Mouse (Mus musculus): ENCODE measurements at regions not wholly inside any gene's neighbourhood (a gene's known extent, or its start where the extent isn't known, plus 50 kb on each side); places are given as distances from the start of the nearest gene placed in this dataset.
A peak's percentile ranks its signal among the peaks of the same experiment; 100 is the strongest.
"Not testable (repeated sequence)": the region's sequence is repeated elsewhere in the genome, so short reads cannot be mapped to it uniquely, and the experiment has no call there.

DNA sequence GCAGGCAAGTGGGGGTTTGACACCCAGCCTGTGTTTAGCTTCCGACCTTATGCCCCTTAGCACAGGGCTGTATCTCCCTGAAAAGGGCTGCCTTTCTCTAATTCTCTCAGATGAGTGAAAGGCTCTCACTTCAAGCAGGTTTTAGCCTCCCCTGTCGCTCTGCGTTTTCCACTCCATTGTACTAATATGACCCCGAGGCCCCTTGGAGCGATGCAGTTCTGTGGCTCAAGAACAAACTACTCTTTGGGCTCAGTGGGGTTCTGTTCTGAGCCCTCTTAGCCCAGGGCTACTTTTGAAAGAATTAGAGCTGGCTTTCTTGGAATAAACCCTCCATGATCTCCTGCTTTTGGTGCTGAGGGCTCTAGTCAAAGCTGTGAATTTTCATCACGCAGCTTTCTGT, 53.4 kb upstream of the Castor2 start:
- no peak for DNase-seq

DNA sequence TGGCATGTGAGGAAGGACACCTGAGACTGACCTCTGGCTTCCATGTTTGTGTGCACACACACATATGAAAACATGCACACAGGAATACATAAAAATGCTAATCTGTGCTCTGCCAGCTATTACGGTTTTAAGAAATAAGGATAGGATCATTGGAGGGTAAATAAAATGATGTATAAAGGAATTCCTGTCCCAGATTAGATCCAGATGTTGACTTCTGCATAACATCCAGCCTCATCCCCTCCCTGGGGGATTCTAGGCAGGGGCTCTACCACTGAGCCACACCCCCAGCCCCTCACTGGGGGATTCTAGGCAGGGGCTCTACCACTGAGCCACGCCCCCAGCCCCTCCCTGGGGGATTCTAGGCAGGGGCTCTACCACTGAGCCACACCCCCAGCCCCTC, 56.6 kb upstream of the Castor2 start:
- DNase-seq, result not testable (repeated sequence)

DNA sequence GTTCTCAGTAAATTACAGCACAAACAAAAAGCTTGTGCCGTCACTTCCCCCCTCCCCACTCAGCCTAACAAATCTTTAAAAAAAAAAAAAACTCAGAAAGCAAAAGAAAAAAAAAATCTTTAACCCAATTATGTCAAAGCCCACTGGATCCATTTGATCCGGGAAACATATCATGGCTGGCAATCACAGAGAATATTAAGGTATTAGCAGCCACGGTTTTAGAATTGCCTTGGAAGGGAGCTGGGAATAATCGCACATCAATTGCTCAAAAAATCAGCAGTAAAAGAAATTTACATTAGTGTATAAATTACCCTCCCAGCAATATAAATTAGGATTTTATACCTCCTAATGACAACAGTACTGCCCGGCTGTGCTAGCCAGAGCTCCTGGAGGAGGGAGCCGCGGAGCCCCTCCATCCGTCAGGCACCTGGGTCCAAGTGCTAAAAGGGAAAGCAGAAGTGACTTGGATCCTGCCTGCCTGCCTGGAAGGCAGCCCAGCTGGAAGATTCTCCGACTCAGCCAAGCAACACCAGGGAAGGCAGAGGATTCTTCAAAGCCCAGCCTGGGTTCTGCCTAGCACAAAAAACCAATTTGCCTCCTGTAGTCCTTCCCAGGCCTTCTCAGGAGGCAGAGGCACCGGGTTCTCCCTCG, 72.1 kb upstream of the Castor2 start:
- no peak for DNase-seq

DNA sequence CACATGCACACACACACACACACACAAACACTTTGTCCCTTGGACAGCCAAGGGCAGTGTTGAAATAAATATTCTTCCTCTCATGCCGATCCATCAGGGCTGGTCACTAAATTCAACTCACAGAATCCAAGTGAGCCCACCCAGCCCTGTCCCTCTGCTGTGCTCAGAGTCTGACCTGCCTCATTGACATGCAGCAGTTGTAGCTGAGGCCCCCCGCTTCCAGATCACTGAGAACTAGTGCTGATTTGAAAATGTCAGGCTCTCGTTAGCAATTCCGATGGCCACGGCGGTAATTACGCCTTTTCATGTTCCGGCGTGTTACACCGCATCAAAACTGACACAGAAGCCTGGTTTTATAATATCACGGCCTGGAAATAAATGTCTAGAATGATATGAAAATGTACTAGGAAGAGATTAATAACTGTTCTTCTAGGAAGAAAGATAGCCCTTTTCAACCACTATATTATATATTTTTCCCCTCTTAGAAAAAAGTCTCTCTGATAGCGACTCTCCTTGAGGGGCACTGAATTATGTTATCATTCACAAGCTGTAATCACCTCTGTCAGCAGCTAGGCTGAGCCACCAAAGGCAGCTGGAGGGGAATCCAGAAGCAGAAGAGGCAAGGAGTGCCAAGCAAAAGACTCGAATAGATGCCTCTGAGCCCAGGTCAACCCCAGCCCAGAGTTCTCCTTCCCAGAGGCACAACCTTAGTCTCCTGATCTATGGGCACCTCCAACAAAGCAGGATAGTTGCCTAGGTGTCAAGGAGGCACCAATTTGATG, 79.7 kb upstream of the Castor2 start:
- DNase-seq, result no peak

DNA sequence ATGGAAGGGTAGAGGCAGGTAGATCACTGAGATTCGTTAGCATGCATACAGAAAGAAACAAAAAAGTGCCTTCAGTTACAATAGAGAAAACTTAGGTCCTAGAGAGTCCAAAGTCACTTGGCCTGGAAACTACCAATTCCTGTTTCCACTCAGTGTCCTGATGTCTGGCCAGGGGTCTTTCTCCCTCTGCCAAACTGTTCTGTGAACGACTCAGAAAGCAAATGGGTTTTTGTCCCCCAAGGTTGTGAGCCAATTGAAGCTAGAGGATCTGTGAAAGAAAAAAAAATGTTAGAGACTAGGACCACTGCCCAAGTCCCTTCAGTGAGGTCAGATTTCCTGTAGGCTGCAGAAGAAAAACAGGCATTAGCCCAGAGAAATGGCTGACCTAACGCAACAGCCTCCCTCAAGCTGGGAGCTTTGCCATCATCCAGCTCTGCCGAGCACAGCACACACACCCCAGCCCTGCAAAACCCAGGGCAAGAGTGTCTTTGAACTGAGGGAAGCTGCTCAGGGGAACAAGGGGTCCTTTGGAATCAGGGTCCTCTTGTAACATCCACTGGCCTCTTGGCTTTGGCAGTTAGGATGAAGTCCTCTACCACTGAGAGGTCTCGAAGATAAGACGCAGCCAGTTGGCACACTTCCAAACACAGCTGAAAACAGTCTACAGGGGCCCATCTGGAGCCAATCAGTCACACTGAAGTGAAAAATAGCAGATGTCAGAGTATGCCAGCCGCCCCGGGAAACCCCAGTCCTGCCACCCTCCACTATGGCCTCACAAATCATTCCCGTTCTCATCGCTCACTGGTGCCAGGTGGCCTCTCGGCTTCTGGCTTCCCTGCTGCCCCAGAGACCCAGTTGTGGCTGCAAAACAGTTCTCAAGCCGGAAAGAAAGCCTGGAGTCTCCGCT, 85.0 kb upstream of the Castor2 start:
- peak; percentile 43 for DNase-seq

DNA sequence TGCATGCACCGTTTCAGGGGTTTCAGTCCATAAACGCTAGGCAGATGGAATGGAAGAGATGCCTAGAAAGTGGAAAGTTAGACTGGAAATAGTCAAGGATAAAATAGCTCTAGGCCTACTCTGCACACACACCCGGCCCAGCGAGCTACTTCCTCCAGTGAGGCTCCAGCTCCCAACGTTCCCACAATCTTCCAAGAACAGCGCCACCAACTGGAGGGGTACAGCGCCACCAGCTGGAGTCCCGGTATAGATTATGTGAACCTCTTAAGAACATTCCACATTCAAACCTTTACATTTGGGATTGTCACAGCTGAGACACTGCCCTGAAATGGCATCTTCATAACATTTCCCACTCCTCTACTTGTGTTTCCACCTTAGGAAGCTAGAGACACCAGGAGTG, 86.3 kb upstream of the Castor2 start:
- no peak for DNase-seq

DNA sequence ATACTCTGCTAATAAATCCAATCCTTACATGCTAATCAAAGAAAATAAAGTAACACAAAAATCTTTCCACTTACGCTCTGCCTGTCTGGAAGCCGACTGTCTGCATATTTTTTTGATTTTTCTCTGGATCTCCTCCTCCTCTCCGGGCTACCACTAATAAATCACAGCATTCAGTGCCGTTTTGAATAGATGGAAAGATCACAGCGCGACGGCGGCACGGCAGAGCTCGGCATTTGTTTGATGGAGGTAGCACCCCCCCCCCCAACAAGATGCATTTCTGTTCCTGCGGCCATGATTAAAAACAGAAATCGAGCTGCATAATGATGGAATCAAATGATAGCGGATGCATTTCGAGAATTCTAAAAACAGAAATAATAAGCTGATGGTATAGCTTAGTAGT, 89.7 kb upstream of the Castor2 start:
- DNase-seq, result no peak

DNA sequence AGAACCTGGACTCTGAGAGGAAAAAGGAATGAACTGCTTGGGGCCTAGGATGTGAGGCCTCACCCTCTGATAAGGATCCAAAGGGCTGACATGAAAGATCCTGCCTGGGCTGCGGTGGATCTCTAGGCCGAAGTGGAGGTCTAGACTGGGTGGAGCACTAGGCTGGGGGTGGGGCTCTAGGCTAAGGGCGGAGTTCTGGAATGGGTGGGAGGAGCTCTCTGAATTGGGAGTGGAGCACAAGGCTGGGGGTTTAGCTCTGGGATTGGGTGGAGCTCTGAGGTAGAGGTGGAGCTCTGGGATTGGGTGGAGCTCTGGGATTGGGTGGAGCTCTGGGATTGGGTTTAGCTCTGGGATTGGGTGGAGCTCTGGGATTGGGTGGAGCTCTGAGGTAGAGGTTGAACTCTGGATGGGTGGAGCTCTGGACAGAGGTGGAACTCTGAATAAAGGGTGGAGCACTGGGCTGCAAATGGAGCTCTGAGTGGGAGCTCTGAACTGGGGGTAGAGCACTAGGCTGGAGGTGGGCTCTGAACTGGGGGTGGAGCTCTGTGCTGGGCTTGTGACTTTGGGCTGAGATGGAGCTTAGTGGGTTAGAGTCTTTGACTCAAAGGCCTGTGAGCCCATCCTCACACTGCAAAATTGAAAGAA, 92.3 kb upstream of the Castor2 start:
- DNase-seq, result no peak

DNA sequence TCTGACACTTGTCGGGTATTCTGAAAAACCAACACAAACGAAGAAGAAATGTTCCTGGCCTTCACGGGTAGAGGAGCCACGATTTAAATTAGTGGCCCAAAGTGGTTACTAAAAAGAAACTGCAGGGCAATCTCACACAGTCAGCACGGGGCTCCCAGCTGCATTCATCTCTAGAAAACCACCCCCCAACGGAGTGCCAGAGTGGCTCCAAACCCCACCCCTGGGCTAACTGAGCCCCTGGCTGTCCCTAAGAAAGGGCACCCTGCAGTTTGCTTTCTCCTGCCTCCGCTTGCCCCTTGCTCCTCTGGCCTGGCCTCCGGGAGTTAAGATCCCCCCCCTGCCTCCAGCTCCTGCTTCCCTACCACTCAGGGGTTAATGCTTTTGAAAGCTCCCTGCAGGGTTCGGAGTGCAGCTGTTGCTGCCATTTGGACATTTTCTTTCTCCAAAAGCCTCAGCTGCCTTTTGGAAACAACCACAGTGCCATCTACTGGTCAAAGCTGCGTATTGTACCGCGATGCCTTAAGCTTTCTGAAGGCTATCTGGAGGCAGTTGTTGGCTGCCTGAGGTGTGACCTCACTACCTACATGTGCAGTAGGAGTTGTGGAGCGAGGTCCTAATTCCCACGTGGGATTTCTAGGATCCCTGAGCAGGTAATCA, 92.9 kb upstream of the Castor2 start:
- peak; percentile 44 for DNase-seq

DNA sequence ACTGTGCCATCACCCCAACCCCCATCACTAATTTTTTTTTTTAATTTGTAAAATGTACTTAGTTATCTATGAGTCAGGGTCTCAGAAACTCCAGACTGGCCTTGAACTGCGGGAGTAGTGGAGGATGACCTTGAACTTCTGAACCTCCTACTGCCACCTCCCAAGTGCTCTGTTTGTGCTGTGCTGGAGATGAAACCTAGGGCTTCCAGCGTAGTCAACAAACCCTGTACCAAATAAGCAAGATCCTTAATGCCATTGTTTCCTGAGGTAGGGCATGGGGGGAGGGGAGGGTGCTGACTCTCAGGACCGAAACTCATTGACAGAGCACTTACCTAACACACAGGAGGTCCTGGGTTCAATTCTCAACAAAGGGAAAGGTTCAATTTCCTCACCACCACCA, 93.5 kb upstream of the Castor2 start:
- DNase-seq, result no peak

DNA sequence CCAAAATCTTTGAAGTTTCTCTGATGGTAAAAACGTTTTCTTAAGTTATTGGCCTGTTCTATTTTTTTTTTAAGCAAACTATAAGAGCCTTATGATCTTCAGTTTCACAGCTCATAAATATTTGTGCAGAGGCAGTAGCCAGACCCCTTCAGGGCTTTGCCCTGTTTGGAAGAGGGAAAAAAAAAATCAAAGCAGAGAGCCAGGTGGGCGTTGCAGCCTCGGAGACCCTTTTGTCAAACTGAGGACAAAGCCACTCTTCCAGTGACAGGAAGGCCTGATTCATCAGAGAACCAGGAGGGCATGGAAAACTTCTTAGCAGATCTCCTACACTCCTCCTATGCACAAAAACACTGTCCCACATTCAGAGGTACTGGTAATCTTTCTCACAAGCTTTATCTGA, 99.4 kb upstream of the Castor2 start:
- no peak for DNase-seq

DNA sequence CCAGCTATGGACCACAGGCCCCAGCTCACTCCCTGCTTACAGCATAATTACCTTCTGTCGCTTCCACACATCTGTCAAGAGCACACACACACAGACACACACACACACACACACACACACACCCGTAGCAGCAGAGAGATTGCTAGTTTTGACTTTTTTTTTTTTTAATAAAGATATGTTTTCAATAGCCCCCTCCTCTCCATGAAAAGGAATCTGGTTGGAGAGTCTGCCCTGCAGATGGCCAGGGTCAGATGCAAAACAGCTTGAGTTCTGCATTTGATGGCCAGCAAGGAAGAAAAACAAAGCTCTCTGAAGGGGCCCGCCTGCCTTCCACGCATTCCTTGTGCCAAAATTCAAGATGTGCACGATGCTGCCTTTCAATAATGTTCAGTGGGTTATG, 99.8 kb upstream of the Castor2 start:
- no peak for DNase-seq

DNA sequence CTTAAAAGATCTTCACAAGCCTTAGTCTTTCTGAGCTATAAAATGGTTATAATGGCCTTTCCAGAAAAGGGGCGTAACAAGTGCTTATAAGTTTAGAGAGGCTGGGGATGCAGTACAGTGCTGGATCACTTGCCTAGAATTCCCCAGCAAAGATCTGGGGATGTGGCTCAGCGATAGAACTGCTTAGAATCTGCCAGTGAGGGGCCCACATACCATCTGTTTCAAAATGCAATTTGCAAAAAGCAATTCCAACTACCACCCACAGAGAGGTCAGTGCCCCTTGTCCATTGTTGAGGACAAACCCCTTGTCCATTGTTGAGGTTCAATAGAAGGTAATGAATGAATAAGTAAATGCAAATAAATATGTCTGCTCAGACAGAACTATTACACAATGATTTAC, 107.5 kb upstream of the Castor2 start:
- DNase-seq, result no peak

DNA sequence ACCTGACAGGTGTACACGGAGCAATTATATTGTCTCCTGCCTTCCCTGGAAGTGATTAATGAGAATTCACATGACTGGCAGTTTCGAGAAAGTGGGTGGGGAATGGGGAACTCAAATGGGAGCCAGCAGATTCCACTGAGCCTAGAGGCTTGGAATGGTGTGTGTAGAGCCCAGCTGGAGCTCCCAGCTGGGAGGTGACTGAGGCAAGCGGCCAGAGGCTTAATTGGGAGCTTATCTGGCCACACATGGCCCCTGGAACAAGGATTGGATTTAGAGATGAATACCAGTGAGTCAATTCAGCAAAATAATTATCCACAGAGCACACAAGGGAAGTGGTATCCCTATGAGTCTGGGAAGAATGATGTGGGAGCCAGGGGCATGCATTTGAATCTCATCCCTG, 108.0 kb upstream of the Castor2 start:
- no peak for DNase-seq

DNA sequence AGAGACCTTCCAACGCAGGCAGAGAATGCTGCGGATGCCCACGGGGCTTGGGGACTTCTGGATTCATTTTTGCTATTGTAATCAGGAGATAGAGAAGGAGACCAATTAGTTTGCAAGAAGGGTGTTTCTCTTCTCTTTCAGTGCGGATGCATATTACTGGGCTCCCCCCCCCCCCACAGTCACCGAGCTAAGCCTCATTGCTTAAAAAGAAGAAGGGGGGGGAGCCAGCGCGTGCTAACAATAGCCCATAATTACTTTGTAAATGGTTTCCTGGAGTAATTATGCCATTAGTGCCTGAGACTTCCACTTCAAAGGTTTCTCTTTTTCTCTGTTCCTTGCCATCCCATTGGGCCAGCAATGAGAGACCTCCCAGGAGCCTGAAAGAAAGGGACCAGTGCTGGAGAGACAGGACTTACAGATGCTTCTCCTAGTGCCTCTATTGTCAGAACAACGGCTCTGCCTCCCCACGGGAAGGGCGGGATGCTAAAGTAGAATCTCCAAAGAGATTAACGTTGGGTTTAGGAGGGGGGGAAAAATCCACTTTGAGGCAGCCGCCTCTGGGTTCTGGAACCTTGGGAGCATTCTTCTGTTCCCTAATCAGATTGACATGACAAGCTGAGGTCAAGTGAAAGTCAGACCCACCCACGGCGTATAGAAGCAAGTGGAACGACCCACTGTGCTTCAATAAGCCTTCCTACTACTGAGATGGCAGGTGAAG, 116.1 kb upstream of the Castor2 start:
- DNase-seq, result no peak

DNA sequence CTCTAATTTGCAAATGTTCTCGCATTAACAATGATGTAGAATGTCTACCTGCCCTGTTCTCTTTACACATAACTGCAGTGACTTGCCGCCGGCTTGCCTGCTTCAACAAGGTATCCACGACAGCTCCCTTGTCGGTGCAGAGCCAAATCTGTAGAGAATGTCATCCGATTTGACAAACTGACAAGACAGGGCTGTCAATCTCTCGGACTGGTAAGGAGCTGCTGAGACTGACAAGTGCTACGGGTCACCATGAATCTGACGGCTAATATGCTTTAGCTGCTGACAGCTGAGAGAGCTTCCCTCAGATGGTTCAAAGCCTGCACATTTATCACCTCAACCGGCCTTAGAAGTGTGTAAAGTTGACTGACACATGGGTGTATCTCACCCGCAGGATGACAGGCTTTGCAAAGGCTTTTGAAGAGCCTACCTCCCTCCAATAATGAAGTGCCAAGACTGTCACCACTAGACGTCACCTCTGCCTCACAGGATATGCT, 129.0 kb upstream of the Castor2 start:
- no peak for DNase-seq

DNA sequence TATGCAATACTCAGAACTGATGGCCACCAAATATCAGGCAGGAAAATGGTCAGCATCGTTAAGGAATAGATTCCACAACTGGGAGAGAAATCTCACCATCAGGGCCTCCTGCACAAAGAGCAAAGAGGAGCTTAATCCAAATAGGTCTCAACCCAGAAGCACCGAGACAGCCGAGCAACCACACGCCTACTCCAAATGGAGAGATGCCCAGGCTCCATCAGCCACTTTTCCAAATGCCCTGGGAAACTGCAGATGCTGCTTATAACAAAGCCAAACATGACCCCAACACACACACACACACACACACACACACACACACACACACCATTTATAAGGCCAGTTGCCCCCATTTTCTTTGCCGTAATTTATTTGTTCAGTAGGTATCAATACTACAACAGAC, 136.2 kb upstream of the Castor2 start:
- no peak for DNase-seq

DNA sequence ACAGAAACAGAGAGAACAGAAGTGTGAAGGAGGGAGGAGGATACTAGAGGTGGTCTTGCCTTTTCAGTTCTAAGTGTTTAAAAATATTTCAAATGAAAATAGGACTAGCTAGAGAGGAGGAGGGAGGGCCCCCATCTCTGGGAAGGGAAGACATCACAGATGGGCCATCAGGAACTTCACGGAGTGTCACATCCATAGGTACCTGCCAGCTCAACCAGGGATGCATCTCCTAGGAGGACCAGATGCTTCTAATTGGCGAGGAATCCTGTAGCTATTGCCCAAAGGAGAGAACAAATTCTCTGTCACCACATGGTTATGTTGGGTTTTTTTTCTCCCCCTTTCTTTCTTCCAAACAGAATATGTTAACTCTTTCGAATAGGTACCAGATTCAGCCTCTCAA, 158.7 kb upstream of the Castor2 start:
- DNase-seq, result no peak

DNA sequence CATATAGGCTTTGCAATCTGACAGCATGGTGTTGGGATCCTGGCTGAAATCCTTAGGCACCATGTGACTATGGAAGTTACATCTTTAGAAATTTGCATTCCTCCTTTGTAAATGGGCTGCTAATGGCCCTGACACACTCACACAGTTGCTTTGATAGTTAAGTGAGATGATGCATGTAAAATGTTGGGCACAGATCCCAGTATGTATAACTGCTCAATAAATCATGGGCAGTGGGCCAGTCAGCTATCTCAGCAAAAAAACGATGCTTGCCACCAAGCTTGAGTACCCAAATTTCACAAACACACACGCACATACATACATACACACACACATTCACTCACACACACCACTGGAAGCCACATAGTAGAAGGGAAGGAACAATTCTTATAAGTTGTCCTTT, 159.5 kb upstream of the Castor2 start:
- no peak for DNase-seq

DNA sequence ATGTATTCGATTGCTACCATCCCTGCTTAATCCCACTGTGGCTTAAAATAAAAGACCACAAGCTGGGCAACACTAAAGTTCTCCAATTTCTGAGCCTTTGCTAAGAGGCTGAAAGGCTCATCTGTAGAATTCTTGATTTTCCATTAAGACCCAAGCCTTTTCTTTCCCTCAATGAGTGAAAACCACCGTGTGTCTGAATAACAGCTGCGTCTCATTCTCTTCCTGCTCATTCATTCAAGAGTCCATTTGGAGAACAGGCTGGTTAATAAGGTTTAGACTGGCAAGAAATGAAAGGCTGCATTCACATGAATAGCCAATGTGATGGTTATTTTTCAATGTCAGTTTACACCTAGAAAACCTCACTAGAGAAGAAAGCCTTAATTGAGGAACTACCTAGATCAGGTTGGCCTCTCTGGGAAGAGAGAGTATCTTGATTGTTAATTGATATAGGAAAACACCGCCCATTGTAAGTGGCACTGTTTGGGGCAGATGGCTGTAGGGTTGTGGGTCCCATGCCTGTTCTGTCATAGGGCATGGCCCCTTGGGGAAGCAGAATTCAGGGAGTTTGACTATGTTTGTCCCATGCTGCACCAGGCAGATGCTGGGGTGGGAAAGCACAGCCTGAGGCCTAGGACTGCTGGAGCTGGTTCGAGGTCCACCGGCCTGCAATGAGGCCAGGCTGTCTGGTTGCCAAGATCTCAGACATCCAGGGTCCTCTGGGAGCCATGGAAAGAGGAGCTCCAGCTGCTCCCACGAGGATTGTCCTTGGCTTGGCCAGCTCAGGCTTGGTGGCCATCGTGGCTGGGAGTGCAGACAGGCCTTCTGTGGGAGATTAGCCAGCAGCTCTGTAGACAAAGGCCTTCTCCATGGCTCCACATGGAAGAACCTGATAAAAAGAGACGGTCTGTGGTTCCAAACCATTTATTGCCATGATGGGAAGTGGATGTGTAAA, 161.3 kb upstream of the Castor2 start:
- no peak for DNase-seq

DNA sequence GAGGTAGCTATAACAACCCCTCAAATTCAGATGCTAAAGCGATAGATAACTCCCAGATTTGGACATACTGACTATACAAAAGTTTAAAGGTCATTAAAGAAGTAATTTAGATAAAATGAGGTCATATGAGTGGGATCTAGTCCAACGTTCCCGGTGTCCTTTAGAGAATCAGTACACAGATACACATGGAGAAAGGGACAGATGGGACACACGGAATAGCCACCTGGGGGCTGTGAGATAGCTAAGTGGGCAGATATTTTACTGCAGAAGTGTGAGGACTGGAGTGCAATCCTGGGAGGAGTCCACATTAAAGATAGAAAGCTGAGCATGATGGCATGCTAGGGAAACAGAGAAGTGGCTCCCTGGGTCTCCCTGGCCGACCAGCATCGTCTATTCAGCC, 164.1 kb upstream of the Castor2 start:
- DNase-seq, result no peak

All from kidney, adult 11 months (tissue).